In the genomic region with DNA sequence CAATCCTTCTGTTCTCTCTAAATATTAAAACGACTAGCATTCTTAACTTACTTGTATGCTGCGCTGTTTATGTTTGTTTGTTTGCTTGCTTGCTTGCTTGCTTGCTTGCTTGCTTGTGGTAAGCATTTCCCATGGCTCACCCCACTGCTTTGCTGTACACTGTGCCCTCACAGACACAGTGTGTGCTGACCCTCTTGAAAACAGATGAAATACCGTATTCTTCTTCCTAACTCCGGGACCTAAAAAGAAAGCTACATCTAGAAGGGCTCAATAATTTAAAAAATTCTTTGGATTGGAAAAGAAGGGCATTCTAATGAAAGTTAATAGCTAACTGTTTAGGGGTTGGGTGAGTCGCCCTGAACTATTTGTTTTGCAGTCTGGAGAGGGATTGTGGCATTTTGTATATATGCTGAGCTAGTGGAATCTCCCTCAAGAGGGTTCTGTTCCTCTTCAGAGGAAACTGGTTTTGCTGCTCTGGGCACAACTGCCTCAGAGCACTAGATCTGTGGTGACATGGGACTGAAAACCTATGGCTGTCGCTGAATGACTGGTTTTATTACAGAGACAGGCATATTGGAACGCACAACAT, we compare ENCODE assay signal across 20 mouse cellular contexts. TPM values are rescaled to one million over a fixed set of nuclear protein-coding genes. Genes with fewer than 3 reads are reported as not detected.
DNase-seq lines count a peak whose midpoint lies in the region; ATAC-seq and TF ChIP-seq lines count a peak whose summit lies in the region.
"Had no signal": no experiment of that assay in that cellular context is flagged by ENCODE, and none has a peak within 500 bp of the region (broad histone marks: within the 10 kb centered on the region; RNA-seq: fewer than 3 reads in every experiment).

No protein-coding gene starts in this region.

- H3K4me3 ChIP-seq in heart, adult 2 months: no peak overlapping the region
- H3K4me3 ChIP-seq in kidney, embryonic 15.5 days (replicated peaks): no peak overlapping the region
- peak overlapping the region; percentile 14 for H3K4me3 ChIP-seq in lung, embryonic 15.5 days
- H3K4me3 ChIP-seq: hindbrain, embryonic 13.5 days; midbrain, embryonic 12.5 days; neural tube, embryonic 12.5 days had no signal

- no peak overlapping the region for H3K4me2 ChIP-seq in kidney, embryonic 15.5 days
- peak overlapping the region; percentile 28 for H3K4me2 ChIP-seq in lung, embryonic 15.5 days
- H3K4me2 ChIP-seq: hindbrain, embryonic 13.5 days; liver, embryonic 11.5 days; midbrain, embryonic 12.5 days; neural tube, embryonic 12.5 days had no signal

- TF ChIP-seq POLR2A in heart, adult 2 months (IDR thresholded peaks at IDR 0.05; ENCODE audit: insufficient read depth, low read depth, low read length): no peak

- no peak for TF ChIP-seq EP300 in heart, adult 2 months (IDR thresholded peaks at IDR 0.05; ENCODE audit: insufficient read depth, low read depth, low read length)

- H3K79me2 ChIP-seq in heart, adult 2 months (replicated peaks; ENCODE audit: control insufficient read depth, insufficient read depth, low read length): no peaks in the 10 kb centered on the region

- H3K27ac ChIP-seq in heart, adult 2 months: no peak overlapping the region
- H3K27ac ChIP-seq in kidney, embryonic 15.5 days: peak overlapping the region; percentile 60
- peak overlapping the region; percentile 89 for H3K27ac ChIP-seq in lung, embryonic 15.5 days
- H3K27ac ChIP-seq: hindbrain, embryonic 13.5 days; macrophage; midbrain, embryonic 12.5 days; neural tube, embryonic 12.5 days had no signal

- DNase-seq in heart, adult 11 months: peak; percentile 91
- DNase-seq in heart, adult 2 months: no peak
- no peak for DNase-seq in kidney, adult 18-20 months
- DNase-seq in lung, postnatal 4 days: peak; percentile 36 to 37
- no peak for DNase-seq in testis, postnatal 14 days (ENCODE audit: low spot score)
- DNase-seq: adrenal gland, postnatal 36 days; cerebellum, adult 11-12 months; cerebellum, postnatal 25 days; thymus, postnatal 4 days had no signal

- no peaks in the 10 kb centered on the region for H3K27me3 ChIP-seq in heart, adult 2 months (ENCODE audit: control insufficient read depth, insufficient read depth, low read length)
- H3K27me3 ChIP-seq in kidney, embryonic 15.5 days: no peaks in the 10 kb centered on the region
- H3K27me3 ChIP-seq in lung, embryonic 15.5 days: no peaks in the 10 kb centered on the region
- H3K27me3 ChIP-seq: hindbrain, embryonic 13.5 days; midbrain, embryonic 12.5 days; neural tube, embryonic 12.5 days had no signal

- H3K9ac ChIP-seq in heart, adult 2 months (ENCODE audit: low read depth, low read length): no peak overlapping the region
- no peak overlapping the region for H3K9ac ChIP-seq in kidney, embryonic 15.5 days
- no peak overlapping the region for H3K9ac ChIP-seq in lung, embryonic 15.5 days
- H3K9ac ChIP-seq: hindbrain, embryonic 13.5 days; midbrain, embryonic 12.5 days; neural tube, embryonic 12.5 days had no signal

- intact Hi-C loops in heart, adult 2 months (cut with DNase I): no loop called here

- 0 out of 2 replicates have a peak, but pooled peaks have one; percentile 52 for ATAC-seq in kidney, embryonic 15.5 days (replicated peaks; ENCODE audit: low FRiP score)
- ATAC-seq in lung, embryonic 15.5 days (ENCODE audit: borderline replicate concordance, extremely low read depth, low FRiP score, low TSS enrichment): peak; percentile 91
- no peak for ATAC-seq in megakaryocyte progenitor cell, adult 5-6 weeks (replicated peaks; ENCODE audit: poor library complexity)
- ATAC-seq: CD4-positive, CD25-positive, alpha-beta regulatory T cell, adult 4 months; inflammation-experienced regulatory T-cells, adult 6 months had no signal

- H3K9me3 ChIP-seq in kidney, embryonic 15.5 days (replicated peaks): no peaks in the 10 kb centered on the region
- no peaks in the 10 kb centered on the region for H3K9me3 ChIP-seq in lung, embryonic 15.5 days
- H3K9me3 ChIP-seq: hindbrain, embryonic 13.5 days; midbrain, embryonic 12.5 days; neural tube, embryonic 12.5 days had no signal

- H3K4me1 ChIP-seq in heart, adult 2 months (ENCODE audit: control insufficient read depth, insufficient read depth, low read length): peaks cover 2% of the 10 kb centered on the region
- H3K4me1 ChIP-seq in kidney, embryonic 15.5 days: peaks cover 6% of the 10 kb centered on the region; the same call in 1 of the 2 replicates
- H3K4me1 ChIP-seq in lung, embryonic 15.5 days: peaks cover 9% of the 10 kb centered on the region; the same call in 1 of the 2 replicates
- H3K4me1 ChIP-seq: hindbrain, embryonic 13.5 days; midbrain, embryonic 12.5 days; neural tube, embryonic 12.5 days had no signal

- H3K36me3 ChIP-seq in heart, adult 2 months (ENCODE audit: control insufficient read depth, insufficient read depth, low read length): no peaks in the 10 kb centered on the region
- no peaks in the 10 kb centered on the region for H3K36me3 ChIP-seq in kidney, embryonic 15.5 days
- H3K36me3 ChIP-seq in lung, embryonic 15.5 days: no peaks in the 10 kb centered on the region
- H3K36me3 ChIP-seq: hindbrain, embryonic 13.5 days; midbrain, embryonic 12.5 days; neural tube, embryonic 12.5 days had no signal

- 82% methylated on average over 7 of the region's 7 CpGs for WGBS in heart, adult 2 months
- WGBS in kidney, embryonic 15.5 days: 71% methylated on average over 7 of the region's 7 CpGs
- WGBS in lung, embryonic 15.5 days: 38% methylated on average over 7 of the region's 7 CpGs

- no peak for TF ChIP-seq CTCF in heart, adult 2 months (IDR thresholded peaks at IDR 0.05)

RNA-seq across cellular contexts. Expression of a gene that starts 9.8 kb away (rescaled TPM):
- 1 to 10 TPM; 4.2 to 4.3 TPM for total RNA-seq in heart, adult 2 months (2021)
- 1.2 and 1.6 TPM in 2 replicates for polyA plus RNA-seq in heart, adult 2 months (2012; rRNA removed)
- 7.5 and 8.7 TPM in 2 replicates for polyA plus RNA-seq in kidney, embryonic 15.5 days (2015; fragmentation: Nextera tagmentation; extraction: Ambion mirVana)
- 4.1 and 4.9 TPM in 2 replicates for polyA plus RNA-seq in lung, embryonic 15.5 days (2015; fragmentation: Nextera tagmentation; extraction: Ambion mirVana)
- total RNA-seq in megakaryocyte progenitor cell, adult 5-6 weeks (2015): not detected in 2 replicates
- not detected in 2 replicates for total RNA-seq in megakaryocyte progenitor cell, adult 5-6 weeks (2017)
- total RNA-seq: granulocyte monocyte progenitor cell, adult 5-6 weeks had no signal
- polyA plus RNA-seq: CD4-positive, CD25-positive, alpha-beta regulatory T cell, adult 4 months had no signal

Comparison
In these comparisons a context has a peak if more than half of its experiments do, and no peak if none do; other contexts are left out.
1. DNase-seq: peak in heart, adult 11 months (single experiment) and lung, postnatal 4 days (2 of 2); none in heart, adult 2 months (0 of 2), kidney, adult 18-20 months (single experiment) and testis, postnatal 14 days (single experiment).